ENCODE assay signal across 9 mouse cellular contexts in the genomic region with DNA sequence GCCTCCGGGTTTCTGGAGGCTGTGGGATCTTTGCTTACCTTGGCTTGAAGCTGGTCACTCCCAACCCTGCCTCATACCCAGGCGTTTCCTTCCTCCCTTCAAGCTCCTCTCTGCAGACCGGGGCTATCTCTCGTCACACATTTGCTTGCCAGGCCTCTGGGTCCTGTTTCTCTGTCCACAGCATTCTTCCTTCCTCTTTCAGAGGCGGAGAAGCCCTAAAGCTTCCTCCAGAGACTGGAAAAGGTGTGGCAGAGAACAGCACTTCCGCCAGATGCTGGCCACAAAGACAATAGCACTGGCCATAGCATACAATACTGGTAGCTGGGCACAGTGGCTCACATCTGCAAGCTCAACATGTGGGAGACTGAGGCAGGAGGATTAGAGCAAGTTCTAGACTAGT. TPM values are rescaled to one million over a fixed set of nuclear protein-coding genes. Genes with fewer than 3 reads are reported as not detected.
DNase-seq lines count a peak whose midpoint lies in the region; ATAC-seq and TF ChIP-seq lines count a peak whose summit lies in the region.
"Had no signal": no experiment of that assay in that cellular context is flagged by ENCODE, and none has a peak within 500 bp of the region (broad histone marks: within the 10 kb centered on the region; RNA-seq: fewer than 3 reads in every experiment).

No protein-coding gene starts in this region.

- peaks cover 48% of the 10 kb centered on the region for H3K4me1 ChIP-seq in stomach, embryonic 15.5 days
- 0 out of 2 replicates have a peak, but pooled peaks cover 9% of the 10 kb centered on the region for H3K4me1 ChIP-seq in stomach, postnatal 0 days (replicated peaks; ENCODE audit: control insufficient read depth, insufficient read depth)
- H3K4me1 ChIP-seq in liver, embryonic 11.5 days (replicated peaks; ENCODE audit: control insufficient read depth, insufficient read depth, low read length), result peaks cover 56% of the 10 kb centered on the region
- peaks cover 3% of the 10 kb centered on the region; the same call in 1 of the 2 replicates for H3K4me1 ChIP-seq in cerebellum, adult 2 months (ENCODE audit: control insufficient read depth, insufficient read depth, low read length)

- TF ChIP-seq EP300 in stomach, postnatal 0 days (optimal IDR thresholded peaks at IDR 0.05), result no peak

- TF ChIP-seq POLR2A in cerebellum, adult 2 months (IDR thresholded peaks at IDR 0.05; ENCODE audit: borderline replicate concordance, insufficient read depth, low read length), result no peak

- H3K36me3 ChIP-seq in stomach, embryonic 15.5 days, result no peaks in the 10 kb centered on the region
- H3K36me3 ChIP-seq in stomach, postnatal 0 days (ENCODE audit: control insufficient read depth, insufficient read depth, low read length), result no peaks in the 10 kb centered on the region
- no peaks in the 10 kb centered on the region; the same call in 1 of the 2 replicates for H3K36me3 ChIP-seq in liver, embryonic 11.5 days (ENCODE audit: control insufficient read depth, insufficient read depth, low read length)

- no peaks in the 10 kb centered on the region for H3K9me3 ChIP-seq in stomach, embryonic 15.5 days
- no peaks in the 10 kb centered on the region for H3K9me3 ChIP-seq in stomach, postnatal 0 days (ENCODE audit: control insufficient read depth, low read length)
- H3K9me3 ChIP-seq in liver, embryonic 11.5 days (ENCODE audit: control insufficient read depth, low read length), result no peaks in the 10 kb centered on the region

- H3K4me2 ChIP-seq in stomach, embryonic 15.5 days, result no peak overlapping the region
- H3K4me2 ChIP-seq in stomach, postnatal 0 days (replicated peaks; ENCODE audit: low read depth), result no peak overlapping the region
- peak overlapping the region; percentile 44 for H3K4me2 ChIP-seq in liver, embryonic 11.5 days

- peak overlapping the region; percentile 13; the same call in 1 of the 2 replicates for H3K27ac ChIP-seq in stomach, embryonic 15.5 days
- H3K27ac ChIP-seq in stomach, postnatal 0 days (replicated peaks), result no peak overlapping the region
- H3K27ac ChIP-seq in liver, embryonic 11.5 days (ENCODE audit: low read depth, low read length), result peak overlapping the region; percentile 40; the same call in 1 of the 2 replicates
- no peak overlapping the region for H3K27ac ChIP-seq in cerebellum, adult 2 months (ENCODE audit: insufficient read depth, low read length)

- no peak overlapping the region for H3K9ac ChIP-seq in stomach, embryonic 15.5 days
- H3K9ac ChIP-seq in stomach, postnatal 0 days (ENCODE audit: low read length), result no peak overlapping the region
- H3K9ac ChIP-seq in liver, embryonic 11.5 days (ENCODE audit: low read depth, low read length), result no peak overlapping the region

- no peaks in the 10 kb centered on the region for H3K27me3 ChIP-seq in stomach, embryonic 15.5 days (replicated peaks)
- H3K27me3 ChIP-seq in stomach, postnatal 0 days (ENCODE audit: control insufficient read depth, insufficient read depth, low read length), result no peaks in the 10 kb centered on the region
- peaks cover 2% of the 10 kb centered on the region for H3K27me3 ChIP-seq in liver, embryonic 11.5 days (replicated peaks; ENCODE audit: control insufficient read depth, insufficient read depth, low read length)
- H3K27me3 ChIP-seq in cerebellum, adult 2 months (ENCODE audit: control insufficient read depth, insufficient read depth, low read length), result no peaks in the 10 kb centered on the region

- no peak for ATAC-seq in stomach, embryonic 15.5 days (ENCODE audit: insufficient read depth, low FRiP score, low read depth)
- no peak for ATAC-seq in stomach, postnatal 0 days (ENCODE audit: low FRiP score, low TSS enrichment)
- ATAC-seq in liver, embryonic 11.5 days (replicated peaks; ENCODE audit: low FRiP score), result no peak

- no peak for TF ChIP-seq CTCF in stomach, postnatal 0 days (IDR thresholded peaks at IDR 0.05; ENCODE audit: low read depth)
- TF ChIP-seq CTCF in cerebellum, adult 2 months (IDR thresholded peaks at IDR 0.05; ENCODE audit: borderline replicate concordance, insufficient read depth, low read depth, low read length), result no peak

- H3K4me3 ChIP-seq in stomach, embryonic 15.5 days (replicated peaks), result no peak overlapping the region
- H3K4me3 ChIP-seq in stomach, postnatal 0 days (ENCODE audit: low read depth, low read length), result no peak overlapping the region
- no peak overlapping the region for H3K4me3 ChIP-seq in liver, embryonic 11.5 days (ENCODE audit: low read depth, low read length)
- no peak overlapping the region for H3K4me3 ChIP-seq in cerebellum, adult 2 months (replicated peaks; ENCODE audit: insufficient read depth, low read depth, low read length)
- H3K4me3 ChIP-seq: erythroblast, embryonic 14.5 days had no signal

- DNase-seq in adrenal gland, adult (ENCODE audit: inconsistent age in 2 of 2, low spot score in 1 of 2), result peak; percentile 45 to 65
- DNase-seq in adrenal gland, postnatal 4 days (ENCODE audit: low spot score in 2 of 2), result no peak
- no peak for DNase-seq in stomach, postnatal 0 days (ENCODE audit: low spot score)
- DNase-seq in liver, embryonic 11.5 days (ENCODE audit: low spot score), result peak; percentile 50
- no peak for DNase-seq in ovary, postnatal 36 days (ENCODE audit: low spot score)
- DNase-seq in cerebellum, adult 2 months, result no peak
- DNase-seq in cerebellum, postnatal 4 days (ENCODE audit: low spot score in 2 of 2), result no peak

- 60% methylated on average over 6 of the region's 6 CpGs for WGBS in stomach, embryonic 15.5 days
- 68% methylated on average over 6 of the region's 6 CpGs for WGBS in stomach, postnatal 0 days
- 24% methylated on average over 6 of the region's 6 CpGs for WGBS in liver, embryonic 11.5 days
- 93% methylated on average over 6 of the region's 6 CpGs for WGBS in cerebellum, adult 2 months

RNA-seq across cellular contexts. Expression of gene Bahcc1, which starts 13.8 kb away (rescaled TPM):
- 10 to 100 TPM; 25.3 to 26.7 TPM for total RNA-seq in adrenal gland, postnatal 4 days (2021)
- polyA plus RNA-seq in stomach, embryonic 15.5 days (2015; fragmentation: Nextera tagmentation; extraction: Ambion mirVana), result 7.2 and 7.9 TPM in 2 replicates
- polyA plus RNA-seq in stomach, postnatal 0 days (2015; fragmentation: Nextera tagmentation; extraction: Ambion mirVana), result 2.7 and 2.9 TPM in 2 replicates
- polyA plus RNA-seq in liver, embryonic 11.5 days (2014; fragmentation: Nextera tagmentation; extraction: Ambion mirVana), result 6.7 and 8.8 TPM in 2 replicates
- 17.0 and 17.6 TPM in 2 replicates for polyA plus RNA-seq in cerebellum, adult 2 months (2012; rRNA removed)

Comparison
In these comparisons a context has a peak if more than half of its experiments do, and no peak if none do; other contexts are left out.
1. DNase-seq: peak in adrenal gland, adult (2 of 2) and liver, embryonic 11.5 days (single experiment); none in adrenal gland, postnatal 4 days (0 of 2), stomach, postnatal 0 days (single experiment), ovary, postnatal 36 days (single experiment), cerebellum, adult 2 months (0 of 2) and cerebellum, postnatal 4 days (0 of 2).
2. H3K27ac ChIP-seq: peak in stomach, embryonic 15.5 days (single experiment) and liver, embryonic 11.5 days (single experiment); none in stomach, postnatal 0 days (single experiment) and cerebellum, adult 2 months (single experiment).